Mouse (Mus musculus): ENCODE measurements around the gene Sec14l1. TPM values are rescaled to one million over a fixed set of nuclear protein-coding genes. Genes with fewer than 3 reads are reported as not detected.

The Sec14l1 gene
- total RNA-seq (2023) = 100 to 1,000 TPM; 116 to 130 TPM

DNA sequence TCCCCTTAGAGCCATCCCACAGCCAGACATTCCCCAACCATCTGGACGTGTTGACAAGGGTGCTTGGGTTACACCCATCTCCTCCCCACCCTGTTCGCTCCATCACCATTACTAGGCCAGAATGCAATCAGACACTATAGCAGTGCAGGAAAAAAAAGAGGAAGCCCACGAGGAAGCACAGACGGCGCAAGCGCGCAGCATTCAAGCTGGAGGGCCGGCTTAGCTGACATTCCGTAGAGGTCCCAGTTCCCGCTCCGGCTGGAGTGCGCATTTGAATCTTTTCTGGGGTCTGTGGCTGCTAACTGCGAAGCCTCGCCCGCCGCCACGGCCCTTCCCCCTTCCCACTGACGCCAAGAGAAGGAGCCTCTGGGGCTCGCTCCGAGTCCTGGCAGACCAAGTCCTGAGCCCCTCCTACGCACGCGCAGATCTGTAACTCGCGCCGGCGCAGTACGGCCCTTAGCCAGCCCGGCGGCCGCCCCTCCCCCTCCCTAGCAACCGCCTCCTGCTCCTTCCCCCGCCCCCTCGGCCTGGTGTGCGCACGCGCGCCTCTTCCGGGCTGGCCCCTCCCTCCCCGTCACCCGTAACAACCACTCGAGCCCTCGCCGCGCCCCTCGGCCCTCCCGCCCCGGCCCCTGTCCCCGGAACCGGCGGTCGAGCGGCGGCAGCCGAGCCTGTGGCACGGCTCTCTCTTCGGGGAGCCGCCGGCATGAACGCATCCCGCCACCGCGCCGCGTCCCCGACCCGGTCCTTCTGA is at the start of gene Sec14l1:
Sec14l1 (plus strand) TSS at position 577 of the 754 bp plus-strand sequence.

DNA sequence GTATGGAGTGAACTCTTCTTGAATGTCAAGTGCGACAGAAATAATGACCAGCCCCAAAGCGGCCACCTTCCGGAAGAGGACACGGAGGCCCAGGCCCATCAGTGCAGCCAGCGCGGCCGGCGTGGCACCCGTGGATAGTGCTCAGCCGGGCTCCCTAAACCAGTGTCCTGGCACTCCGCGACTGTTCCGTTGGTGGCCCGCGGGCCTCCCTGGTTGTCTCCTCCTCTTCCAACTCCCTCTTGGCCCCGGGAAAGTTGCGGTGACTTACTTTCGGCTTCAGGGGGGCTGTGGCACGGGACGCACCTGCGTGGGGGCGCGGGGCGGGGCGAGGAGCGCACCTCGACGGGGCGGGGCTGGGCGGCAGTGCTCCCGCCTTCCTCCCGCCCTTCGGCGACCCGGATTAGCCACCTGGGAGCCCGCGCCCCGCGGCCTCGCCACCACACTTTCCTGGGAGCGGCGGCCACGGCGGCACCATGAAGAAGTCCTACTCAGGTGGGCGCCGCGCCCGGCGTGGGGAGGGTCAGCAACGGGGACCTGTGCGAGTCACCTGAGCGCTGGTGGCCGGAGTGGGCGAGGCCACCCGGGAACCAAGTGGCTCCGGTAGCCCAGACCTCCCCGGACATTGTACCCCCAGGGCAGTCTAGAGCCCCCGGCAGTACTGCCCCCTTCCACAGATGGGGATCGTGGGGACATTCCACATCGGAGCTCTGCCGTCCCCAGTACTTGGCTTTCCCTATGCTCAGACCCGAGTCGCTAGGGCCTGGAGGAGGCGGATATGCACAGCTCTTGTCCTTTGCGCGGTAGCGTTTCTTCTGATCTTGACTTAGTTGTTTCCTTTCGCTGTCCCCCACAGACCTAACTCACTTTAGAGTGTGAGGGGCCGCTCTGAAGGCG is 84.6 kb downstream of the Sec14l1 start, which contains the start of gene Sept9:
Sept9 (plus strand) TSS at position 380 of the 894 bp plus-strand sequence.

Other genes with a start within 250 kb of the Sec14l1 start
- not detected for gene Mgat5b, start 196.3 kb upstream of the Sec14l1 start, total RNA-seq (2023)
- gene Sept9, start 84.5 kb downstream of the Sec14l1 start, total RNA-seq (2023) = 100 to 1,000 TPM; 268 to 274 TPM

Measured in monocyte, adult 59 days (primary cell).